Mouse (Mus musculus): ENCODE measurements around the gene Rtn3. TPM values are rescaled to one million over a fixed set of nuclear protein-coding genes. Genes with fewer than 3 reads are reported as not detected.

The Rtn3 gene
- polyA plus RNA-seq, 1 experiment from 2014 or later = 103 TPM

DNA sequence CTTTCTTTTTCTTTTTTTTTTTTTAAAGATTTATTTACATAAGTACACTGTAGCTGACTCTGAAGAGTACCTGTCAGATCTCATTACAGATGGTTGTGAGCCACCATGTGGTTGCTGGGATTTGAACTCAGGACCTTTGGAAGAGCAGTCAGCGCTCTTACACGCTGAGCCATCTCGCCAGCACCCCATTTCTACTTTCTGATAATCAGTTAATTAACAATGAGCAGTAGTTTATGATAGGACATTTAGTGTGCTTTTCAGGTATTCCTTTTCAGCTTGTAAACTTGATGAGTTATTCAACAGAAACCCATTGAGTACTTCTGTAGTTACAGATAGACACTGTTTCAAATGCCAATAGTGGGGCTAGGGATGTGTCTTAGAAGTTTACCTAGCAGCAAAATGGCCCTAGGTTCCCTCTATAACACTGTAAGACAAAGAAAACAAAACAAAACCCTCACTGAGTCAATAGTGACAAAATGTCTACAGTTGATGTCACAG is 3.3 kb downstream of the Rtn3 start:
- 97% methylated on average over 3 of the region's 3 CpGs for WGBS

DNA sequence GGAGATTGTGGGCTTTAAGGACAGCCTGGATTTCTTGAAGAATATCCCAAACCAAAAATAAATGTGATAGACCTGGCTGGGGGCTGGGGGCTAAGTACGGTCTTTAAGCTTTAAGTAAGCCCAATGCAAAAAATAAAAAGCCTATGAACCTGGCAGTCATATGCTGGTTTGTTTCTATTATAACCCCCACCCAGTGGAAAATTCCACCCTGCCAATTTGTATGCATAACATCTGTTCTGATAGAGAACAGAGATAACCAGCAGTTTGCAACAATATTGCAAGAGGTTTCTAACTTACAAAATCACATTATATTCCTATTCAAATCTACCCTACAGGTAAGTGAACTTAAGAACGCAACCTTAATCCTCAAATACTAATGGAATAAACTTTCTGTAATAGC is 12.4 kb downstream of the Rtn3 start:
- Histone ChIP-seq H3K9me3 (replicated peaks) (no peaks in the 10 kb centered on the region), H3K4me1 (no peaks in the 10 kb centered on the region), H3K36me3 (peaks cover 44% of the 10 kb centered on the region), H3K27ac (no peak overlapping the region), H3K27me3 (ENCODE audit: low read depth, poor library complexity, severe bottlenecking) (no peaks in the 10 kb centered on the region), H3K4me3 (no peak overlapping the region)
- 97% methylated on average over 2 of the region's 2 CpGs for WGBS
- DNase-seq (ENCODE audit: low spot score) = no peak

More for the DNA sequence above, 3.3 kb downstream of the Rtn3 start:
- Histone ChIP-seq H3K36me3 (peaks cover 8% of the 10 kb centered on the region; the same call in 1 of the 2 replicates), H3K27me3 (ENCODE audit: low read depth, poor library complexity, severe bottlenecking) (no peaks in the 10 kb centered on the region), H3K4me3 (no peak overlapping the region), H3K27ac (no peak overlapping the region), H3K9me3 (replicated peaks) (no peaks in the 10 kb centered on the region), H3K4me1 (peaks cover 15% of the 10 kb centered on the region)
- DNase-seq (ENCODE audit: low spot score) = no peak

DNA sequence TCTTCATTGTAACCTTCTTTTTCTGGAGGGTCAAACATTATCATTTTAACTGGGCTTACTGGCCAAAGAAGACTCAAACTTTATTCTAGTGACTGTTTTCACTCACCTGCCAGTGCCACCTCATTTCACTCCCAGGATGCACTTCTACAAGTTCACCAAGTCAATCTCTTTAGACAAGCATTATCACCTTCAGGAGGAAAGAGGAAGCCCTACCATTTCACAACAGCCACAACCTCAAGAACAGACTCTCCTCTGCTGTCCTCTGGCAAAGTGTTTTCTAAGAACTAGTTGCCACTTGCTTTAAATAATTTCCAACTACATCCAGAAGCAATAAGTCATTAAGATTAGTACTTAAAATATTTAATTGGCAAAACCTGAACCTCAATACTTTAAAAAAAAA is 15.2 kb downstream of the Rtn3 start:
- Histone ChIP-seq H3K27me3 (ENCODE audit: low read depth, poor library complexity, severe bottlenecking) (no peaks in the 10 kb centered on the region), H3K36me3 (peaks cover 29% of the 10 kb centered on the region)
- DNase-seq (ENCODE audit: low spot score) = no peak

DNA sequence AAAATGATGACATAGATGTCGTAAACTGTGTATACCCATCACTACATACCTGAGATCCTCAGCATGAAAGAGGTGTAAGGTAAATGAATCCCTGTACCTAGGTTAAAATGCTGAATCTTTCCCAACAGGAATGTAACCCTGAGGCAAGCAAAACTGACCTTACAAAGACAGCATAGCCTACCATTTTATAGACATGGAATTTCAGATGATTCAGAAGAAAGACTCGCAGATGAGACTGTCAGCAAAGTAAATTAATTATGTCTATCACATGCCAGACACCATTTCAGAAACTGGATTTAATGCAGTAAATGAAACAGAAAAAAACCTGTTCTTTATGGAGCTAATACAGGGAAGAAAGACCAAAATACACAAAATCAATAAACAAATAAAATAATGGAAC is 23.7 kb downstream of the Rtn3 start:
- no peaks in the 10 kb centered on the region for H3K9me3 ChIP-seq (replicated peaks)
- H3K36me3 ChIP-seq = peaks cover 32% of the 10 kb centered on the region
- no peak overlapping the region for H3K4me3 ChIP-seq
- no peak for DNase-seq (ENCODE audit: low spot score)
- H3K4me1 ChIP-seq = no peaks in the 10 kb centered on the region
- WGBS = 93% methylated on average over 2 of the region's 2 CpGs
- H3K27me3 ChIP-seq (ENCODE audit: low read depth, poor library complexity, severe bottlenecking) = no peaks in the 10 kb centered on the region
- no peak overlapping the region for H3K27ac ChIP-seq

More for the DNA sequence above, 15.2 kb downstream of the Rtn3 start:
- no peaks in the 10 kb centered on the region for H3K4me1 ChIP-seq
- no peak overlapping the region for H3K27ac ChIP-seq
- H3K9me3 ChIP-seq (replicated peaks) = no peaks in the 10 kb centered on the region
- no peak overlapping the region for H3K4me3 ChIP-seq

DNA sequence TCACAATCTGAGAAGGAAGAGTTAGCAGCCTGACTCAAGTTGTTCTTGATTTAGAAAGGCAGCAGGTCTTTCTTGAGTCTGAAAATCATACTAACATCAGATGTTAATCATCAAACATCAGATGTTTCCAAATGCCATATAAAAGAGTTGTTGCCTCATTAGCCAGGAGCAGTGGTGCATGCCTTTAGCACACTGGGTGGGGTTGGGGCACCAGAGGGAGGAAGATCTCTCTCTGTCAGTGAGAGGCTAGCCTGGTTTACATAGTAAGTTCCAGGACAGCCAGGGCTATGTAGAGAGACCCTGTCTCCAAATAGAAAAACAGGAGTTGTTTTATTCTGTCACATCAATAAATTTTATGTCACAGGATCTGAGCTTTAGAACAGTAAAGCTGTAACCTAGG is 24.2 kb downstream of the Rtn3 start:
- Histone ChIP-seq H3K4me3 (no peak overlapping the region), H3K4me1 (no peaks in the 10 kb centered on the region), H3K27ac (no peak overlapping the region), H3K27me3 (ENCODE audit: low read depth, poor library complexity, severe bottlenecking) (no peaks in the 10 kb centered on the region), H3K9me3 (replicated peaks) (no peaks in the 10 kb centered on the region), H3K36me3 (peaks cover 32% of the 10 kb centered on the region)
- no peak for DNase-seq (ENCODE audit: low spot score)

DNA sequence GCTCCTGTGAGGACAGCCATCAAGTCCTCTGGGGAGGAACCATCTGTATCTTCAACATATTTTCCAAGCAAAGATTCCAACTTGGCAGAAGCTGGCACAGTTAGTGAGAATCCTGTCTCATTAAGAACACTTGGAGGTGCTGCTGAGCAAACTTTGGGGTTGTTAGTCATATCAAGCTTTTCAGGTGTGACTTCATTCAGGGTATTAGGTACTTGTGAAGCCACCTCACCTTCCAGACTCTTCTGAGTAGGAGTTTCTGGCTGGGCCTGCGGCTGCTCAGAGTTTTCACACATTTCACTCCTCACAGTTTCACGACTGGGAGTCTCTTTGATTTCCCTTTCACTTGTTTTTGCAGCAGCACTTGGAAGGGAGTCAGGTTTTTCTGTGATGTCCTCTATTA is 26.3 kb downstream of the Rtn3 start:
- 51% methylated on average over 2 of the region's 2 CpGs for WGBS
- Histone ChIP-seq H3K27ac (no peak overlapping the region), H3K4me1 (no peaks in the 10 kb centered on the region), H3K4me3 (no peak overlapping the region), H3K36me3 (peaks cover 28% of the 10 kb centered on the region), H3K27me3 (ENCODE audit: low read depth, poor library complexity, severe bottlenecking) (no peaks in the 10 kb centered on the region), H3K9me3 (replicated peaks) (no peaks in the 10 kb centered on the region)
- DNase-seq (ENCODE audit: low spot score) = no peak

DNA sequence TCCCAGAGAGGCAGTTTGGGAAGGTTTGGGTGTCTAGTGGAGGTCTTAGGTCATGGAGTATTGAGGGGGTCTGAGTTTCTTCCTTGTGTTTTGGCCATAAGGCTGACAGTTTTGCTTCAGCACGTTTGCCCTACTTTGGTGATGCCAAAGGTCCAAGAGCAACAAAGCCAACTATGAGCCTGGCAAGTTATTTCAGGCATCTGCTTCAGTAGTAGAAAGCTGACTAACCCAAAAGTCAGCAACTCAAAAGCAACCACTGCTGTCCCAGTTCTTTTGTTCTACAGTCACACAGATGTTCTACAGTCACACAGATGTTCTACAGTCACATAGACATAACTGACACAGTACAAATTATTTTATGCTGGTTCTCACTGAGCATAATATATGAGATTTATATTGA is 37.5 kb downstream of the Rtn3 start:
- Histone ChIP-seq H3K9me3 (replicated peaks) (no peaks in the 10 kb centered on the region), H3K27ac (no peak overlapping the region), H3K36me3 (peaks cover 12% of the 10 kb centered on the region), H3K27me3 (ENCODE audit: low read depth, poor library complexity, severe bottlenecking) (no peaks in the 10 kb centered on the region), H3K4me1 (peaks cover 4% of the 10 kb centered on the region; the same call in 1 of the 2 replicates), H3K4me3 (no peak overlapping the region)
- WGBS = 85% methylated on average over 1 of the region's 1 CpGs
- DNase-seq (ENCODE audit: low spot score) = no peak

DNA sequence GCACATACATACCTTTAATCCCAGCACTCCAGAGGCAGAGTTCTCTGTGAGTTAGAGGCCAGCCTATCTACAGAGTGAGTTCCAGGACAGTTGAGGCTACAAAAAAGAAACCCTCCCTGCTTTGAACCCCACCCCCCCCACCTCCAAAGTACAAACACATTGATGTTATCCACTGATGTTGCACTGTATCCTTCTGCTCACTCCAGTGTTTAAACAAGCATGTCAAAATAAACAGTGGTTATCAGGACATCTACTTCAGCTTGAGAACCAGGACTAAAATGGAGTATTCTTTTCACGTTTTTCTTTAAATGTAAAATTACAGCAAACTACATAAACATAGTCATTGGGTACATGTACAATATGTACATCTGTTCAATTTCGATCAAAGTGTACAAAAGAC is 38.0 kb downstream of the Rtn3 start:
- Histone ChIP-seq H3K36me3 (peaks cover 12% of the 10 kb centered on the region), H3K4me1 (peaks cover 4% of the 10 kb centered on the region; the same call in 1 of the 2 replicates), H3K4me3 (no peak overlapping the region), H3K9me3 (replicated peaks) (no peaks in the 10 kb centered on the region), H3K27ac (no peak overlapping the region), H3K27me3 (ENCODE audit: low read depth, poor library complexity, severe bottlenecking) (no peaks in the 10 kb centered on the region)
- WGBS = 90% methylated on average over 2 of the region's 2 CpGs
- no peak for DNase-seq (ENCODE audit: low spot score)

DNA sequence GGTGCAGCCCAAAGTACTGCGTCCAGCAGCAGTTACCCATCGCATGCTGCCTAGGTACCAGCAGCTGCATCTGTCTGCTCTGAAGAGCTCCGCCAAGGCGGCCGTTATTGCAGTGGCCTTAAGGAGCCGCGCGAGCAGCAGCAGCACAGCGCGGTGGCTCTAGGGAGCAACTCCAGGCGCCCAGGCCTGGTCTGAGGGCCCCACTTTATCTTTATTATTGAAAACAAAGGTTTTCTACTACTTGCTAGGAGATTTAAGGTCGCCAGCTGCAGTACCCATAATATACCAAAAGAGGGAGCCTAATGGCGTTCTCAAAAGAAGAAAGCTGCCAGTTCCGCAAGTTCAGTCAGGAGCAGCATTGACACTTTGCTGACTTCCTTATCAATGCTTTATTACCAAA is 41.6 kb downstream of the Rtn3 start:
- peak overlapping the region; percentile 8; the same call in 1 of the 2 replicates for H3K4me3 ChIP-seq
- peak; percentile 57 for DNase-seq (ENCODE audit: low spot score)
- no peaks in the 10 kb centered on the region for H3K27me3 ChIP-seq (ENCODE audit: low read depth, poor library complexity, severe bottlenecking)
- no peak overlapping the region for H3K27ac ChIP-seq
- no peaks in the 10 kb centered on the region for H3K9me3 ChIP-seq (replicated peaks)
- peaks cover 4% of the 10 kb centered on the region; the same call in 1 of the 2 replicates for H3K4me1 ChIP-seq
- peaks cover 8% of the 10 kb centered on the region for H3K36me3 ChIP-seq
- 59% methylated on average over 14 of the region's 14 CpGs for WGBS

DNA sequence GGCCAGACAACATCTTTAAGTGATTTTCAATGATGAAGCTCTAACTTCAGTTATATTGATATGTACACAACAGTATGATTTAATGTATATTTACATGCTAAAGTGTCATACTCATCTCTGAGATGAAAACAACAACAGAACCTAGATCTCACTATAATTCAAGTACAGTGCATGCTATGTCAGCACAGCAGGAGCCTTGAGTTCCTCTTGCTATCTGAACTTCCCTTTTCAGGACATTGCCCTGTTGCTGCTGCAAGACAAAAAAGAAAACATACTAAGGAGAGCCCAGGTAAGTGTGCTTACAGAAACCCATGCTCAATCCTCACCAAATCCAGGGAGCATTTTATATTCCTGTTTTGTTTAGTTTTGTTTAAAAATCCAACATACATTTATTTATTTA is 44.8 kb downstream of the Rtn3 start:
- no peak overlapping the region for H3K4me3 ChIP-seq
- peaks cover 4% of the 10 kb centered on the region; the same call in 1 of the 2 replicates for H3K4me1 ChIP-seq
- DNase-seq (ENCODE audit: low spot score) = no peak
- H3K27ac ChIP-seq = no peak overlapping the region
- peaks cover 22% of the 10 kb centered on the region for H3K36me3 ChIP-seq
- H3K9me3 ChIP-seq (replicated peaks) = no peaks in the 10 kb centered on the region
- H3K27me3 ChIP-seq (ENCODE audit: low read depth, poor library complexity, severe bottlenecking) = no peaks in the 10 kb centered on the region

DNA sequence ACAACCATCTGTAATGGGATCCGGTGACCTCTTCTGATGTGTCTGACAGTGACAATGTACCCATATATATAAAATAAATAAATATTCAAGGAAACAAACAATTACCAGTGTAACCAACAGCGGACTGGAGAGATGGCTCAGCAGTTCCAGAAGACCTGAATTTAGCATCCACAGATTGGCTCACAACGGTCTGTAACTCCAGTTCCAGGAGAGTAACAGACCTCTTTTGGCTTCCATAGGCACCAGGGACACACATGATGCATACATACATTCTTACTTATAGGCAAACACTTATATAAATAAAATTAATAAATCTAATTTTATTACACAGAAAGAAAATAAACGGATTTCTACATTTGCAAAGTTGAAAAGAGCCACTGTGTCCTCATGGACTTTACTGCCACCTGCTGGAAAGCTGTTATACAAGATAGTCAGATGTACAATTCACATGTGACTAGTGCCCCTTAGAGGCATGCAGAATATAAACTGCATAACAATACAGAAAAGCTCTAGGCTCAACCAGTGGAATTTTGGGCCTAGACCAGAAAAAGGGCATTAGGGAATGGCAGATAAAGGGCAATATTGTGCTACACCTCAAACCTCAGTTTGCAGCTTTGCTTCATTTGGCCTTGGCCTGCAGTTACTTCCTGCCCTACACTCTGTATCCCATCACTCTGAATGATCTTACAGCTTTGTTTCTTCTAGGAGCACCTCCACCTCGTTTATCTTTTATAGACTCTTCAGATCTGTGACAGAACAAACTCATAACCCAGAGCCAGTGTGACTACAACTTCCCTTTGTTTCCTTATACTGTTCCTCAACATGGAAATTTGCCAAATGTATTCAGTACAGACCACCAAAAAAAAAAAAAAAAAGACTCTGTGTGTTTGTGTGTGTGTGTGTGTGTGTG is 46.8 kb downstream of the Rtn3 start:
- DNase-seq (ENCODE audit: low spot score) = no peak
- Histone ChIP-seq H3K36me3 (peaks cover 42% of the 10 kb centered on the region), H3K4me3 (no peak overlapping the region), H3K27me3 (ENCODE audit: low read depth, poor library complexity, severe bottlenecking) (no peaks in the 10 kb centered on the region), H3K9me3 (replicated peaks) (no peaks in the 10 kb centered on the region), H3K27ac (no peak overlapping the region), H3K4me1 (peaks cover 2% of the 10 kb centered on the region; the same call in 1 of the 2 replicates)
- WGBS = 81% methylated on average over 5 of the region's 5 CpGs

DNA sequence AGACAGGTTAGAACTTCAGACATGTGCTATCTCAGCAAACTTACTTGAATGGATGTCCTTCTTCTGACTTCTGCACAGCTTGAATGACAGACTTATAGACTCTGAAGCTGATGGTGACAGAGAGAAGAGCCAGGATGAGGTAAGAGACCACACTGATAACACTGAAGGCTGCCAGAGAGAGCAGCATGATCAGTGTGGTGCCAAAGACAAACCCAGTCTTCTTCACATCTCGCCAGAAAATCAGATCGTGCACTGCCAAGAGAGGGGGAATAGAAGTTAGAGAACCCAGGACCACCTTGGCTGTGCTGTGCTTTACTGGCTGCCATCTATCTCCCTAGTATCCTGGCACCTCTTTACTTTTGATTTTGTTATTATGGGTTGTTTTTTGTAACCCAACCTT is 48.2 kb downstream of the Rtn3 start:
- Histone ChIP-seq H3K4me1 (no peaks in the 10 kb centered on the region), H3K9me3 (replicated peaks) (no peaks in the 10 kb centered on the region), H3K27ac (no peak overlapping the region), H3K4me3 (no peak overlapping the region), H3K27me3 (ENCODE audit: low read depth, poor library complexity, severe bottlenecking) (no peaks in the 10 kb centered on the region), H3K36me3 (peaks cover 55% of the 10 kb centered on the region)
- no peak for DNase-seq (ENCODE audit: low spot score)
- WGBS = 90% methylated on average over 2 of the region's 2 CpGs

DNA sequence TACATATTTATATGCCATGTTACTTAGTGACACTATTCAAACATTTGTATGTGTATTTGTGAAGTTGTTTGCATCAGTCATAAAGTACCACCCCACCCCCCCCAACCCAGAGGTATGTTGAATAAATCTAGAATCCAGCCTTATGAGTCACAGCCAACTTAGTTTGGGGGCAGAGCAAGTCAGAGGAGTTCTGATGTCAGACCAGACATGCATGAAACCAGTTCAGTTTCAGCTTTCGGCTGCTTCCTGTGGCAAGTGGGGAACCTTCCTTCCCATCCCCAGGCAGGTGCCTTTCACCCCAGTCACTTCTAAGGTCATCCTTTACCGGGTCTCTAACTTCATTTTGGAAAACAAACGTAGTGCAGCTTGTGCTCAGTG is 57.7 kb downstream of the Rtn3 start:
- Histone ChIP-seq H3K4me1 (peaks cover 39% of the 10 kb centered on the region), H3K36me3 (peaks cover 97% of the 10 kb centered on the region), H3K27ac (no peak overlapping the region), H3K9me3 (replicated peaks) (no peaks in the 10 kb centered on the region), H3K4me3 (no peak overlapping the region), H3K27me3 (ENCODE audit: low read depth, poor library complexity, severe bottlenecking) (peaks cover 9% of the 10 kb centered on the region; the same call in 1 of the 2 replicates)
- 71% methylated on average over 3 of the region's 3 CpGs for WGBS
- DNase-seq (ENCODE audit: low spot score) = no peak

Data from limb, embryonic 10.5 days (tissue).